Mouse (Mus musculus): ENCODE data around the gene Zcchc24. TPM values are rescaled to one million over a fixed set of nuclear protein-coding genes. Genes with fewer than 3 reads are reported as not detected.

The Zcchc24 gene
- total RNA-seq, 2 experiments from 2014 or later, result 47.6 to 48.3 TPM

DNA sequence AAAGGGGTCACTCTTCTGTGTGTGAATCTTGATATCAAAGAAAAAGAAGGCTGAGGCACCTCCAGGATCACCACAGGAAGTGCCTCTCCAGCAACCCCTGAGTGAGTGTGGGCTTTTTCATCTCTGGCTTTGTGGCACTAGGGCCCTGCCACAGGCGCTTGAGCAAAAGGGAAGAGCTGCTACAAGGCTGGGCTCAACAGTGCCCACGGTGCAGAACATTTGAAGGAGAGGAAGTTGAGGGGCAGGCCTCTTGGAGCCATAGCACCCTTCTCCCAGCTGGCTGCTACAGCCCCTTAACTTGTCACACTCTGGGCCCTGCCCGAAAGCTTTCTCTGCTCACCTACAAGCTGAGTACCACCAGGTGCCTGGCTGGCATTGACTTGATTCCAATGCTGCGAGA, 16.4 kb upstream of the Zcchc24 start:
- intact Hi-C loops (cut with DNase I), result no loop called here
- no peak for DNase-seq

GRCm38 (mm10) chr14:25783220-25783619, 14.4 kb upstream of the Zcchc24 start:
- no peak for DNase-seq
- intact Hi-C loops (cut with DNase I), result no loop called here

DNA sequence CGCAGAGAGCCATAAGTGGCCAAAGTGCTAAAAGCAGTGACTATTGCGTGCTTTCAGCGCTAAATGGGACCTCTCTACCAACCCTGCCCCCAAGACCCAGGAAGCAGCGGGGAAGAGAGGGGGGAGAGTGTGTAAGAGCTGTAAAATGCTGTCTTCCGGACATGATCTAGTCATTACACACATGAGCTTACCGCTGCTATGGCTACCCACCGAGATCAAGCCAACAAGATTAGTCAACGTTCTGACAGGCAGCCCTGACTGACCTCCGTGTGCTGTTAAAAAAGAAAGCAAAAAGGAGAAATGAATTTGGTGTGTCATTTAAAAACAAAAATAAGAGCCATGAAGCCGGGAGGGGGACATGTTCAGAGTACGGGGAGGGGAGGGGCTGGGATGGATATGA, 11.8 kb upstream of the Zcchc24 start:
- intact Hi-C loops (cut with DNase I), result no loop called here
- no peak for DNase-seq

DNA sequence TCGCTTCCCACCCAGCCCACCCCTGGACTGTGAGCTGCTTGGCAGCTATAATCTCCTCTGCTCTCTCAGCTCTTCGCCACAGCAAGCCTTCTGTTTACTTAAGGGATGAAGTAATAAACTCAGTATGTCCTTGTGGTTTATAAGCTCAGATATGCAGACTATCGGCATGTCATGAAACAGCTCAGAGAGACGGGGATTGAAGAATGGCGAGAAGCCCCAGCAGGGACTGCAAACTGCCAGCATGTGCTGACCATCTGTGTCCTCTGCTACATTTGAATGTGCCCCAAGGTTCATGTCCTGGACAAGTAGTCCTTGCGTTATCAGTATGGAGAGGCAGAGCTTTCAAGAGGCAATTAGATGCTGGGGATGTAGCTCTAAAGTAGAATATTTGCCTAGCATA, 7.5 kb upstream of the Zcchc24 start:
- DNase-seq, result peak; percentile 48 to 54

DNA sequence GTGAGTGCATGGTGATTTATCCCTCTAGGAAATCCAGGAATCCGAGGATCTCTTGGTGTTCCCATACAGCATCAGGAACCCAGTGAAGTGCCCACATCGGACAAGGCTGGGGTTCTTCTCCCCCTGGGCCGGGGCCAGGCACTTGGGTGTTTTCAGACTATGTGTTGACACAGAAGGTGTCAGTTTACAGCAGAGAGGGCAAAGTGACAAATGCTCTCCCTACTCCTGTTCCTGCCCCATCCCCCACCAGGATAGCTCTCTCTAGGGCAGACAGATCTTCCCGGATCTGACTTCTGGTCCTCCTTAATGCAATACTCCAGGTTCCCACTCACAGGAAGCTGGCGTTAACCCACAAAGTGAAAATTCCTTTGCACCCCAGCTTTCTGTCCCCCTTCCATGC, 5.3 kb upstream of the Zcchc24 start:
- DNase-seq, result peak in 1 of 2 experiments; percentile 65

More for the DNA sequence above, 7.5 kb upstream of the Zcchc24 start:
- intact Hi-C loops (cut with DNase I), result no loop called here

DNA sequence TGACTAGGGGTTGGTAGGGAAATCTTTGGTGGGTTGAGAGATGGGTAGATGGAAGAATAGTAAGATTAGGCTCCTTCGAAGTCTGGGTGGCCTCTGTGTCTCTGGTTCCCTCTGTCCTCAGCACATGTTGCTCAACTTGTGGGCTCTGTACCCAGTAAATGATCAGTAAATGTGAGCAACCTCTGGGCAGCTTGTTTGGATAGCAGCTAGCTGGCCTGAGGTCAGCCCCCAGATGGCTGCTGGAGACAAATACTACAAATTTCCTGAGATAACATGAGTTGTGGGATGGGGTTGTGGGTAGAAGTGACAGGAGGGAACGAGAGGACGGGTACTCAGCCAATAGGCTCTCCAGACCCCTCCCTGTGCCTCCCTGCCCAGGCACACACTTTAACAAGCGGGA, 4.2 kb upstream of the Zcchc24 start:
- no peak for DNase-seq
- intact Hi-C loops (cut with DNase I), result no loop called here

More for the DNA sequence above, 5.3 kb upstream of the Zcchc24 start:
- intact Hi-C loops (cut with DNase I), result no loop called here

DNA sequence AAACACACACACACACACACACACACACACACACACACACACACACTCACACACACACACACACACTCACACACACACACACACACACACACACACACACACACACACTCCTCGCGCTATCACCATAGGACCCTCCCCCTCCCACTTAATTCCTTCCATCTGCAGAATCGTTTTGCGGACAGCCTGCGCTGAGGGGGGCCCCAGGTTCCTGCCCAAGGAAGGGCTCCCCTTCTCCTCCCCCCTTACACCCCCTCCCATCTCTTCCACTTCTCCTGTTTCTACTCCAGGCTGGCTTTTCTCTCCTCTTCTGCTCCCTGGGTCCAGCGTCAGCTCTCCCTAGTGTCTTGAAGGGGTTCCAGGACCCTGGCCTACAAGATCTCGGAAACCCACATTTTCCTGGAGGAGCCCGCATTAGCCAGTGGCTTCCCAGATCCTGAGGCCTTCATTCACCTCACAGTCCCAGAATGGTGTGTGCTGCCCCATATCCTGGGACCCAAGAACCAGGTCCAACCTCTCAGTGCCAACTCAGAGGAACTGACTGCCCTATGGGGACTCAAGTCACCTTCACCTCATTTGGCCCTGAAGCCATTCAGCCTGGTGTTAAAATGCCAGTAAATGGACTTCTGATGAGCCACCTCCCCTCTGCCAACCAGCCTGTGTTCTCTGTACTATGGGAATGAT, 927 bp upstream of the Zcchc24 start:
- intact Hi-C loops (cut with DNase I), result loop anchor here (1.0 kb wide), 1 partner anchor 30 kb away; no protein-coding TSS in a partner anchor
- no peak for DNase-seq

GRCm38 (mm10) chr14:25768261-25768893, 462 bp downstream of the Zcchc24 start:
- intact Hi-C loops (cut with DNase I), result no loop called here
- peak; percentile 64 to 76 for DNase-seq

GRCm38 (mm10) chr14:25767725-25768203, 1.1 kb downstream of the Zcchc24 start:
- intact Hi-C loops (cut with DNase I), result no loop called here
- peak; percentile 47 to 56 for DNase-seq

GRCm38 (mm10) chr14:25766441-25766840, 2.4 kb downstream of the Zcchc24 start:
- intact Hi-C loops (cut with DNase I), result no loop called here
- no peak for DNase-seq

DNA sequence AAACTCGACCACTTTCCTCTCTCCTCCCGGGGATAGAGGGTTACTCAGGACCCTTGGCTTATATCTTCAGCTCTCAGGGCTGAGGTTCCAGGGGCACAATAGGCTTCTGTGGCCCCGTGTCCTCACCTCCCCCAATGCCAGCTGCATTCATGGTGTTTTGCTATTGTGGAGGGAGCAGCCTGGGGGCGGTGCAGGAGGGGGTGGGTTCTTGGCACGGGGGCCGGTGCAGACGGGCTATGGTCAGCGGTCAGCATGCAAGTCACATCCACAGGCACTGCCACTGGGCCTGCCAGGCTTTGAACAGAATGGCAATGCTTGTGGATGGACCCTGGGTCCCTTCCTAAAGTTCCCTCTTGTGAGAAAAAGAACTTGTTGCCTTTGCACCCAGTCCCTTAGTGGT, 2.9 kb downstream of the Zcchc24 start:
- no peak for DNase-seq
- intact Hi-C loops (cut with DNase I), result no loop called here

- intact Hi-C loops (cut with DNase I), result no loop called here
Observed at GRCm38 (mm10) chr14:25765146-25765545, 3.7 kb downstream of the Zcchc24 start.

DNA sequence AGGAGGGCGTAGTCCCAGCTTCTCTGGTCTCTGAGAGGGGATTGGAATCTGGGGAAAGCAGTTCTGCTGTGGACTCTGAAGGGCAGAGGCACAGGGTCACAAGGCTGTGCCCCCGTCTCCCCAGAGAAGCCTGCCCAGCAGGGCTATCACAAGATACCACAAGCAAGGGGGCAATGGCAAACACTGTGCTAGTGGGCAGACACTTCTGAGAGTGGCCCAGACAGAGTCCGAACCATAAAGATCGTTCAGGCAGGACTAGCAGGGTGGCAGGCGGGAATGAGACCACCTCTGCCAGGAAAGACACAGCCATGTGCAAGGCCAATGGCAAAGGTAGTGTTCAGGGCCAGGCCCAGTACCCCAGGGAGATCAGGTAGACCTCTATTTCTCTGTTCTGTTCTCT, 7.7 kb downstream of the Zcchc24 start:
- intact Hi-C loops (cut with DNase I), result no loop called here
- no peak for DNase-seq

More at GRCm38 (mm10) chr14:25765146-25765545, 3.7 kb downstream of the Zcchc24 start:
- no peak for DNase-seq

DNA sequence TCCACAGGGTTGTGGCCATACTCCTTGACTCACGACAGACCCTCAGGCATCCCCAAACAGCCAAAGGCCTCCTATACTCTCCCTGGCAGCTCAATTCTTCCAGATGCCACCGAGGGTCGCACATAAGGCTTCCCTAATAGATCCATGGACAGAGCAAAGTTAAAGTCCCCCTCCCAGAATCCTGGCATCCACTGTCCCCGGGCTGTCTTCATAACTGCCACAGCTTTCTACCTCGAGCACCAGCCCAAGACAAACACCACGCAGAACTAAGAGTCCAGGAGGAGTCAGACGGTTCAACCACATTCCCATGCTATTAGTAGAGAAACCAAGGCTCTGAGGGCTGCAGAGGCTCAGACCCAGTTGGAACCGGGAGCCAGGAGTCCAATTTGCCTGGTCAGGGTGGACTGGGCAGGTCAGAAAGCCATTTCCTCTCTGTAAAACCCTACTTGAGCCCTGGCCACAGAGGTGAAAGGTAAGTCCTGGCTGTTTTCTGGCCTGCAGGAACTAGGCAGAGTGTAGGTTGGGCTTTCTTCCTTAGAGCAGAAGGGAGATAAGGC, 8.8 kb downstream of the Zcchc24 start:
- DNase-seq, result no peak
- intact Hi-C loops (cut with DNase I), result no loop called here

DNA sequence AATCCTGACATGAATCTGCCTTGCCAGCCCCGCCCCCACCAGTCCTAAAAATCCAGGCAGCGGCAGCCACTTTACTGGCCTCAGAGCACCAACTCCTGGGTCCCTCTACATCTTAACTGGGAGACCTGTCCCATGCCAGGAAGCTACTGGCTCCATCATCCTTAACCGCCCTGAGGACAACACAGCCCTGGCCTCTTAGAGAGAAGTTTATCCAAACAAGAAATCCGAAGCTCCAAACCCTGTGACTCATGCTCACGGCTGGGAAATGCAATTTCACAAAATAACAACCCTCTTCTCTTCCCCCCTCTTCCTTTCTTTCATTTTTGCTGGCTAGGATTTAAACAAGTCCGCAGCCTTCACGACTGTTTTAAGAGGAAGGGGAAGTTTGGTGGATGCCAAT, 9.3 kb downstream of the Zcchc24 start:
- intact Hi-C loops (cut with DNase I), result no loop called here
- DNase-seq, result no peak

DNA sequence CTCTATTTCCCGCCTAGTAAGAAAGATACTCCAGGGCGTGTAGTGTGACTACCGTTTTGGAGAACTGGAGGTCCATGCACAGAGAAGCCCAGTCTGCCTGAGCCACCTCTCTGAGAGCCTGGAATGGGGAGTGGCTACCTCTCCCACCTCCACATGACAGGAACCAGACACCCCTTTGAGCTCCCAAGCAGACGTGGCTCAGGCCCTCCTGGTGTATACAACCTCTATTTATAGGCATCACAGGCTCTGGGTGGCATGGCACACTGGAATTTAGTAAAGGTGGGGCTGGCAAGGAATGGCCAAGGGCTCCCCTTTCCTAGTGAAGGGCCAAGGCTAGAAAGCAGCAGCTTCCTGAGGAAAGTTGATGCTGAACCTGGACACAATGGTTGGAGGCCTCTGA, 10.9 kb downstream of the Zcchc24 start:
- intact Hi-C loops (cut with DNase I), result no loop called here
- DNase-seq, result no peak

DNA sequence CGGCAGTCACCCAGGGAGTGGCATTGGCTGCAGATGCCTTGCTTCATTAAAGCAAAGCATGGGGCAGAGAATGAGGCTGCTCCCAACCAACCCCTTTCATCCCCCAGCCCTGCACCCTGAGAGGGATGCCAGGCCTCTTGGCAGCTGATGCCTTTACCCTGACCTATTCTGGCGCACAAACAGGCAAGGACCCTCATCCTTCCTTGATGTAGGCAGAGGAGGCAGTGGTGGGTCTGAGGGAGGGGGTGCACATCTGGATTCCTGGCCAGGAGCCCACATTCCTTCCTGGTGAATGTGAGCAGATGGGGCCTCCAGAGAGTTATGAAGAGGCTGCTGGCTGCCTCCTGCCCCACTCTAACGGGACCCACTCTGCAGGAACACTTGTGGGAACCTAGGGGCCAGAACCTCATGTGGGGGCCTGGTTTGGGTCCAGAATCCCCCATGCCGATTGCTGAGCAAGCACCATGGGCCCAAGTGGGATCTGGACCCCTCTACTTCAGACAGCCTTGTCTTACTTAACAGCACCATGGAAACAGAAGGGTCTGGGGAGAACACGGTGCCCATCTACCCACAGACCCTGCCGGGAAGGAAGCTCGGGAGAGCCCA, 12.4 kb downstream of the Zcchc24 start:
- intact Hi-C loops (cut with DNase I), result no loop called here
- DNase-seq, result no peak

DNA sequence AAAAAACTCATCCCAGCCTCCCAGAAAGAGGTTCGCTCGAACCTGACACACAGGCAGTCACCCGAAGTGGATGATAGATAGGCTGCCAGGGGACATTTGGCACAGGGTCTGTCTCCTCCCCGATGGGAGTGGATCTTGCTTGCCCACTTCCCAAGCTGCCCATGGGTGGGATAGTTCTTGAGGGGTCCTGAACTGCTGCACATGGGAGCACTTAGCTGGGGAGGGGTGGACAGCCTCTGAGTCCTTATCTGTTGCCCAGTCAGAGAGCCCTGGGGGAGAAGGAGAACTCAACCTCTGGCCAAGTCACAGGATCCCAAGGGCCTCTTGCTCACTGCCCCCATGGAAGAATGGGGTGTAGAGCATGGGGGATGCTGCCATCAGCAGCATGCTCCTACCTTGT, 13.3 kb downstream of the Zcchc24 start:
- intact Hi-C loops (cut with DNase I), result no loop called here
- no peak for DNase-seq

DNA sequence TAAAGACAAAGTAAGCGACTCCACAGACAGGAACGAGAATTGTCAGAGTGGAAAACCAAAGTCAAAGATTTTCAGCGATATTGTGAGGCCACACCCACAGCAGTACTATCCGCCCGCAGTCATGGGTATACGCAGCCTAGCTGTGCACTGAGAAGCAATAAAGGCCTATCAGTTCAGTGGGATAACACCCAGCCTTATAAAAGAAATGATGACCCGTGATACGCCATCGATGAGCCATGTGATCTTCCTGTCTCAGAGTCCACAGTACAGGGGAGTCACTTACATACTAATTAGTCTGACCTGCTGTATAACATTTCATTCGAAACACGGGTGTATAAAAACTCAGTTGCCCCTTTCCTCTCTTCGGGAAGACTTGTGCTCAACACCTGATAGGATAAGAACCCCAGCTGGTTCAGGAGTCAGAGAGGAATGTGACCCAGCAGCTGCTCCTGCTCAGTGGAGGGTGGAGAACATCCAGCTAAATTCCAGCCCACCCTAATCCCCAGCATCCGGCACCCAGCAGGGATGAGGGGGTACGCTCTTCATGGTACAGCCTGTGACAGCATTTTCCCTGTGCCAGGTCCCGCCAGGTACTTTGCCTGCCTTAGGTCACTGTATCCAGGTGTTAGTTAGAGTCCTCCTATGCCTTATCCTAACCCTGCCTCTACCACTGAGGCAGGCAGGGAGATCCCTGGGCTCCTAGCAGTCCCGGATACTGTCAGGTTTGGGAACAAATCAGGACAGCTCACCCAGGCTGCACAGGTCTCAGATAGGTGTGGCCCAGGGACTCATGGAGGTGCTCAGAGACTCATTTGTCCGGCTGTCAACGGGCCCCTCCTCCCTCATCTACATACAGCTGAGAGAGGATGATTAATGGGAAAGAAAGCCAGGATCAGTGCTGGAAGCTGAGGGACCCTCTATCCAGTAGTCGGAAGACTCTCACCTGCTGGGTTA, 14.0 kb downstream of the Zcchc24 start:
- intact Hi-C loops (cut with DNase I), result no loop called here
- no peak for DNase-seq

DNA sequence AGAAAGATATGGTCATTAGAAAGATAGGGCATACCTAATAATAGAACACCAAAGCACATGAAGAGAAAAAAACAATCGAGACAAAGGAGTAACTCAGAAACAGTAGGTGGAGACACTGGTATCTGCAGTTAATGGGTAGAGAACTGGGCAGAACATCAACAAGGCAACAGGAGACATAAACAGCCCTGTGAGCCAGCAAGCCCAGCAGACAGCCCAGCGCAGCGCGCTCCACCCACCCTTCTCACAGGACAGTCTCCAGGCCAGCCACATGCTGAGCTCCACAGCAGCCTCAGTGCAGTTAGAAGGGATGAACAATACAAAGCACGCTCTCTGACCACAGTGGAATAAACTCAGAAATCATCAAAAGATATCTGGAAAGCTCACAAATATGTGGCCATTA, 15.8 kb downstream of the Zcchc24 start:
- intact Hi-C loops (cut with DNase I), result no loop called here
- DNase-seq, result peak in 1 of 2 experiments; percentile 68

All from heart, postnatal 14 days (tissue).